Mouse (Mus musculus) testis, adult 2 months (tissue): Measurements from ENCODE around the gene Gm15319. TPM values are rescaled to one million over a fixed set of nuclear protein-coding genes. Genes with fewer than 3 reads are reported as not detected.
"Not testable (repeated sequence)": the region's sequence is repeated elsewhere in the genome, so short reads cannot be mapped to it uniquely, and the experiment has no call there.

Experiments
- H3K27ac ChIP-seq: fragments of 200-500 bp; 2 replicates; pipeline ENCODE4 v1.5.1; 2012; ENCODE audit warnings: low read depth, low read length; ENCODE audit not compliant: control insufficient read depth, insufficient read depth
- H3K27me3 ChIP-seq: fragments of 200-500 bp; 2 replicates; pipeline ENCODE4 v1.6.1; 2012; ENCODE audit warnings: mild to moderate bottlenecking, low read length, moderate library complexity; ENCODE audit not compliant: control insufficient read depth, insufficient read depth
- H3K36me3 ChIP-seq: fragments of 200-500 bp; 2 replicates; pipeline ENCODE4 v1.6.1; 2012; ENCODE audit warnings: mild to moderate bottlenecking, low read length; ENCODE audit not compliant: control insufficient read depth, insufficient read depth
- H3K4me1 ChIP-seq: fragments of 200-500 bp; 2 replicates; pipeline ENCODE4 v1.6.1; 2012; ENCODE audit warnings: low read length; ENCODE audit not compliant: control insufficient read depth, insufficient read depth
- H3K4me3 ChIP-seq: fragments of 200-500 bp; 2 replicates; pipeline ENCODE4 v1.5.1; 2012; ENCODE audit warnings: low read depth, mild to moderate bottlenecking, low read length, moderate library complexity, mixed read lengths; ENCODE audit not compliant: control insufficient read depth
- polyA plus RNA-seq: library from polyadenylated mRNA; depleted of rRNA; stranded (reverse); fragments of >200 nt; gene quantifications from 2 replicates; pipeline ENCODE4 v1.2.3, GENCODE M21; 2012; rRNA removed

Gene Gm15319
- 26.2 and 34.8 TPM in 2 replicates for polyA plus RNA-seq

DNA sequence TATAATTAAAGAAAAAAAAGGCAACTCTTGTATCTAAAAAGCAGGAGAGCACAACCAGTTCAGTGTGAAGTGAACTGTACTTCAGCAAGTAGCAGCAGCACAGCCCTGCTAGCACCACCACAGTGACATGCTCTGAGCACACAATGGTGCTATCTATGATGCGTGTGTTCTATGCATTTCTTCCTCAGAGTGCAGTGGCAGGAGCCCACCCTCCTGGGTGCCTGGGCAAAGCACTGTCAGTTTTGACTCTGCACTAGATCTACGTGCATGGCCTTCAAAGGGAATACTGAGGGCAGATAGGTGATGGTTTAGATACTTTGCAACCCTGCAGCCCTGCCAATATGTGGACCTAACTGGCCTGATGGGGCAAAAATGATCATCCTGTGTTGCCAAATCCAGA lies at the start of gene Gm15319:
Gene Gm15319 (minus strand): TSS at position 101 of the 400 bp plus-strand sequence.
- not testable (repeated sequence) for H3K4me3 ChIP-seq, H3K27me3 ChIP-seq, H3K36me3 ChIP-seq, H3K27ac ChIP-seq, H3K4me1 ChIP-seq

DNA sequence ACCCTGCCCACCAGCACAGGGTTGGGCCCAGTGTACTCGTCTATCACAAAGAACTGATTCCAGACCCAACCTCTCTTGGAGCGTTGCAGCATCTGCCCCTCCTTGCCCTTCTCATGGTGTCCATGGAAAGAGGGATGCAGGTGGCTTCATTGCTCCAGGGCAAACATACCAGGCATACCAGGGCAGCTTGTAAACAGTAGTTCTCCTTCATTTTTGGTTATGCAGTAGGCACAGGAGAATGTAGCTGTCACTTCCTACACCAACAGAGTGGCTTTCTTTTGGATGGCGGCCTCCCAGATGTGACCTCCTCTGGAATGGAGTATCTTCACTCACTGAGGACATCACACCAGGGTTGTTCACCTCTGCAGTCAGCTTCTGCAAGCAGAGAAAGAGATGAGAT lies 47.3 kb upstream of the Gm15319 start:
- H3K4me1 ChIP-seq, H3K27ac ChIP-seq, H3K27me3 ChIP-seq, H3K4me3 ChIP-seq, H3K36me3 ChIP-seq: not testable (repeated sequence)

DNA sequence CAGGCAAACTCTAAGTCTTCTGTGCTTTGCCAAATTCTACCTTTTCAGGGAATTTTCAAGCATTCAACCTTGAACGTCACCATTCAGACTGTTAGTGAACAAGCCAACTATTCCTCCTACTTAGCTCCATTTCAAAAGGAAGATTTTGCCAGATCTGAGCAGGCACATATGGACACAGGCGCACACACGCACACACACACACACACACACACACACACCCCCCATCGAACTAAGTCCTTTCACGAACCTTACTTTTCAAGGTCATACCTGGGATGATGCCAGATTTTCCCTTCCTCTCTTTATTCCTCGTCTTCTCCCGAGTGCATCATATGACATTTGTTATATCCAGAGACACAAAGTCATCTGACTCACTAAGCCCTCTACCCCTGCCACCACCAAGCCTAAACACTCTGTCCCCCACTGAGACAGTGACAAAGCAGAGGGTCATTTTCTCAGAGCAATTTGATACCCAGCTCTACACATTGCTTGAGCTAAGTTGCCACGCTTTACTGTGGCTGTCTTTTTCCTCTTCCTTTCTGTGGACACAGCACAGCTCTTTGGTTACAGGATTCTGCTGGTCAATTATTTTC lies 45.5 kb upstream of the Gm15319 start:
- H3K36me3 ChIP-seq, H3K27me3 ChIP-seq, H3K4me1 ChIP-seq, H3K27ac ChIP-seq, H3K4me3 ChIP-seq: not testable (repeated sequence)

DNA sequence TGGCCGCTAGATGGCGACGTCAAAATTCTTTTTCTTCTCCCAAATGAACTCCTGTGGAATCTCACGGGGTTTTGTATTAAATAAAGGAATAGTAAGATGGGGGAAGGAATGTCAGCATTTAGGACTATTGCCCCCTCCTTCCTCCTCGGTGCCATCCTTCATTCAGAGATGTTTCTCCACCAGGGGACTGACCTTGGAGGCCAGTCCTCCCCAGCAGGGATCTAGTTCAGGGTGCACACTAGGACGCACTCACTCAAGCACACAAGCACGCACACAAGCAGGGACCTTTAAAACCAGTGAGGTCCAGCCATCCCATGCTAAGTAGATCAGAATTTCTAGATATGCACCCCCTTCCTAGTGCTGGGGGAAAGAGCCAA lies 26.3 kb upstream of the Gm15319 start:
- H3K27ac ChIP-seq, H3K36me3 ChIP-seq, H3K4me3 ChIP-seq, H3K4me1 ChIP-seq, H3K27me3 ChIP-seq: not testable (repeated sequence)

DNA sequence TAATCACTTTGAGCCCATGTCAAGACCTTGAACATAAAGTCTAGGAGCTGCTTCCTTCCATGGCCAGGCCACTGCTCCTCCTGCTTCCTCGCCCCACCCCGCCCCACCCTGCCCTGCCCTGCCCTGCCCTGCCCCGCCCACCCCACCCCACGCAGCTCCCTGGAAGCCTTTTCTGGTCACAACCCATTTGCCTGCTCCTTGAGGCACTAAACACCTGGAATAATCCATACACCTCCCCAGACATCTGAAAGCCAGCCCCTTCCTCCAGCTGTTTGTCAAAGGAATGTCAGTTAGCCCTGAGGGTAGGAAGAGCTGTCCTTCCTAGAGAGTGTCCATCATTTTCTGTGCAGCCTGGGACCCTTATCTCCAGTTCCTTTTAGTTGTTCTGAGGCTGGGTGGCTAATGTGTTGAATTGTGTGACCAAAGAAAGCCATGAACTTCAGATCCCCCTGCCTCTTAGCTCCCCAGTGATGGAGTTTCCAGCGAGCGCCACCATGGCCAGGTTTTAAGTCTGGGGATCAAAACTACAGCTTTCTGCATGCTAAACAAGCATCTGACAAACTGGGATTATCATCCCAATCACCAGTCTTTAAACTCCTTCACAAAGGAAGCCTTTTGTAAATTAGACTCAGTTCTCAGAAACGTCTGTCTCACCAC lies 25.8 kb upstream of the Gm15319 start:
- H3K4me1 ChIP-seq, H3K4me3 ChIP-seq, H3K27ac ChIP-seq, H3K27me3 ChIP-seq, H3K36me3 ChIP-seq: not testable (repeated sequence)

DNA sequence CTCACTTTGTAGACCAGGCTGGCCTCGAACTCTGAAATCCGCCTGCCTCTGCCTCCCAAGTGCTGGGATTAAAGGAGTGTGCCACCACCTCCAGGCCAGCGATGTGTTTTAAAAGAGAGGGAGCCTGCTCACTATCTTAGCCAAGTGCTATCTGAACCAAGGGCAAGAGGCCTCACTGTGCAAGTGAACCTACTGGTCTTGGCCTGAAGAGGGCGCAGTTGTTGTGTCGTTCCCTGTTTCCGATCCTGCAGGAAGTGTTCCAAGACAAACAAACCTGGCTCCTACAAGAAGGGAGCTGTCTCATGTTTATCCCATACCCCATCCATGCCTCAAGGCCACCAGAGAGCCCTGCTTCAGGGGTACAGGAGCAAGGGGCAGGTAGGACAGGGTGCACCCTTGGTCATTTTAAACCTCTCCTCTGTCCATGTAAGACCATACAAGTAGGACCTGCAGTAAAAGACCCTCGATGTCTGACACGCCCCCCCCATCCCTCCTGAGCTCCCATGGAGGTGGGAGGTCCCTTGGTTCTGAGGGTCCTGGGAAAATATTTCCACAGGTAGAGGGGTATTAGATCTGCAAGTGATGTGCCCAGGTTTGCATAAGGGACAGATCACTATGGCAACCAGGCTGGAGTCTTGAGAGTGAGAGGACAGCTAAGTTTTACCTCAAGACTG lies 24.2 kb upstream of the Gm15319 start:
- not testable (repeated sequence) for H3K27ac ChIP-seq, H3K36me3 ChIP-seq, H3K27me3 ChIP-seq, H3K4me3 ChIP-seq, H3K4me1 ChIP-seq

DNA sequence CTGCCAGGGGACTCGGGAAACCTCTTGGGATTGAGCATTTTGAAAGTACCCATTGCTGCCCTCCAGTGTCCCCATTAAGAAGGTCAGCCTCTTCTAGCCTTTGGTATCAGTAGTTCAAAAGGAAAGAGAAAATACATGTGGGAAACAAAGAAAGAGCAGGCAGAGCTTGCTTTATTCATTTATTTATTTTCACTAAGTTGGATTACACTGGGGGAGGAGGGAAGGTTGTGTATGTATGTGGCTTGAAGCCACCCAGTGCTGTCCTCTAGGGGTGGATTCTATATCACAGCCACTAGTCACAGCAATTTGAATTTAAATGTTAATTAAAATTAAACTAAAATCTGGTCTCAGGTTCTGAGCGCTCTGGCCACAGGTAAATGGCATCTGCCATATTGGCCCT lies 22.0 kb upstream of the Gm15319 start:
- not testable (repeated sequence) for H3K36me3 ChIP-seq, H3K4me3 ChIP-seq, H3K27ac ChIP-seq, H3K4me1 ChIP-seq, H3K27me3 ChIP-seq

DNA sequence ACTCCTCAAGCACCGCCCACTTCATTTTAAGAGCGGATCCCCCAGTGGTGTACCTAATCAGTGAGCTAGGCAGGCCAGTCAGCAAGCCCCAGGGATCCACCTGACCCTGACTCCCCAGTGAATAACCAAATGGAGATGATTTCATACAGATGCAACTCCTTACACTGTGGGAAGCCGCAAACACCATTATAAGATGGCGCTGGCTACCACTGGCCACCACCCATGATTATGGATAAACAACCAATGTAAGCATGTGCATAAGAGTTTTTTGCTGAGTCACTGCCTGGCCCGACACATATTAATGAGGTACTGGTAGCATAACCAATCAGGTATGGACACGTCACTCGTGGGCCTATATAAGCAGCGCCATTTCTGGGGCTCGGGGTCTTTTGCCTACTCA lies 21.1 kb upstream of the Gm15319 start:
- not testable (repeated sequence) for H3K36me3 ChIP-seq, H3K27me3 ChIP-seq, H3K4me3 ChIP-seq

DNA sequence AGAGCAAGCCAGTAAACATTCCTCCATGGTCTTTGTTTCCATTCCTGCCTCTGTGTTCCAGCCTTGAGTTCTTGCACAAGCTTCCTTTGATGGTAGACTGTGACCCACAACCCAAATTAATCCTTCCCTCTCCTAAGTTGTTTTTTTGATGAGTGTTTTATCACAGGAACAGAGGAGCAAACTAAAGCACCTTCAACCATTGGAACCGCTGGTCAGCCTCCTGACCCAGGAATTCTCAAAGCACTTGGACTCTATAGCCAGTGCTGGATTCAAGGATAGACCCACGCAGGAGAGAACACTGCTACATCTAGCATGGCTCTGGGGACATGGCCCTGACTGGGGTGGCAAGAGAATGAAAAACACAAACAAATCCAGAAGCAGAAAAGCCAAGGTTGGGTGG lies 19.1 kb upstream of the Gm15319 start:
- not testable (repeated sequence) for H3K27me3 ChIP-seq, H3K36me3 ChIP-seq, H3K4me1 ChIP-seq, H3K4me3 ChIP-seq, H3K27ac ChIP-seq

More for the DNA sequence above, 21.1 kb upstream of the Gm15319 start:
- H3K27ac ChIP-seq, H3K4me1 ChIP-seq: not testable (repeated sequence)

DNA sequence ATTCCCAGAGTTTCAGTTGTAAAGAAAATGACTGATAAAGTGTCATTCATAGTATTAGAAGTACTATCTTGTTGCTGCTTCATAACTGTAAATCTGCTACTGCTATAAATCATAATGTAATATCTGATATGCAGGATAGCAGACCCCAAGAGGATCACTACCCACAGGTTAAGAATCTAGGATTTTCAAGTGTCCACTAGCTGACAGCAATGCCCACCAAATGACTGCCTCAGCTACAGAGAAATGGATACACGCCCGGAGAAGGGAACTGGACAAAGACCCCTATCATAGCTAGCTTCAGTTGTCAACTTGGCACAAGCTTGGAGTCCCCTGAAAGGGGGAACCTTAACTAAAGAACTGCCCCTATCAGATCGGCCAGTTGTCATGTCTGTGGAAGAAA lies 18.6 kb upstream of the Gm15319 start:
- not testable (repeated sequence) for H3K36me3 ChIP-seq, H3K4me1 ChIP-seq, H3K4me3 ChIP-seq, H3K27me3 ChIP-seq, H3K27ac ChIP-seq

DNA sequence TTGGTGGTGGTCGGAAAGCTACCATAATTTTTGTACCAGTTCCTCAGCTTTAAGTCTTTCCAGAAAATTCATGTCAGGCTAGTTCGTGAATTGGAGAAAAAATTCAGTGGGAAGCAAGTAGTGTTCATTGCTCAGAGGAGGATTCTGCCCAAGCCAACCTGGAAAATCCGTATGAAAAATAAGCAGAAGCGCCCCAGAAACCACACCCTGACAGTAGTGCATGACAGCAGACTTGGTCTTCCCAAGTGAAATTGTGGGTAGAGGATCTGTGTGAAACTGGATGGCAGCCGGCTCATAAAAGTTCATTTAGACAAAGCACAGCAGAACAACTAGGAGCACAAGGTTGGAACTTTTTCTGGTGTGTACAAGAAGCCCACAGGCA lies 18.2 kb upstream of the Gm15319 start:
- H3K4me3 ChIP-seq, H3K4me1 ChIP-seq, H3K27me3 ChIP-seq, H3K36me3 ChIP-seq, H3K27ac ChIP-seq: not testable (repeated sequence)

DNA sequence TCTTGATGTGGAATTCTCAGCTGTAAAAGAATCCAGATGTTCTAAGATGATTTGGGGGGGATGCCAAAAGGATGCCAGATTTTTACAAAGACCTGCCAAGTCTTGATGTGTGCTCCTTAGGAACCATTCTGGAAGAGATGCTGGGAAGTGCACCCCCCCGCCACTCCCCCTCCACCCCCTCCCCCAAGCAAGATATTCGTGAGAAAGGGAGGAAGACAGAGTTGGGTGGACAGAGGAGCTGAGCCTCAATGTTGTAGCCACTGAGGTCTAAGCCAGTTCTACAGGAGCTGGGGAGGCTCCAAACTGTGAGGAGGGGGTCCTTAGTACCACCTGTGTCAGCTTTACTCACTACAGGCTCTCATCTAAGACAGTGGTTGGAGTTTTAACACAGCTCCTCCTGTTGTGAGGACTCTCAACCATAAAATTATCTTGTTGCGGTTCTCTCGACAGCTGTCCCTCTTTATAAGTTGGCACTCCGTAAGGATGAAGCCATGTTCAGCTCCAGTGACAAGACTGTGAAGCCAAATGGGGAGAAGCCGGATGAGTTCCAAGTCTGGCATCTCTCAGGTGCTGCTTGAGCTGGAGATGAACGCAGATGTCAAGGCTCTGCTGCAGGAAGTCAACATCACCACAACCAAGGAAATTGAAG lies 17.7 kb upstream of the Gm15319 start:
- H3K36me3 ChIP-seq, H3K4me3 ChIP-seq, H3K27me3 ChIP-seq, H3K27ac ChIP-seq, H3K4me1 ChIP-seq: not testable (repeated sequence)
